Mouse (Mus musculus): ENCODE data around the gene Asb2.

GRCm38 (mm10) chr12:103315831-103316545, 39.8 kb downstream of the Asb2 start:
- TF ChIP-seq CTCF (IDR thresholded peaks at IDR 0.05; ENCODE audit: extremely low read depth, insufficient read depth, low read length) (no peak), POLR2A (IDR thresholded peaks at IDR 0.05; ENCODE audit: extremely low read depth, insufficient read depth, low read length) (no peak)

Measured in cortical plate, adult 2 months (tissue).